Mouse (Mus musculus) brain, embryonic 14.5 days (tissue): ENCODE measurements around the gene Gm17190. TPM values are rescaled to one million over a fixed set of nuclear protein-coding genes. Genes with fewer than 3 reads are reported as not detected.
A peak's percentile ranks its signal among the peaks of the same experiment; 100 is the strongest.
"Not testable (repeated sequence)": the region's sequence is repeated elsewhere in the genome, so short reads cannot be mapped to it uniquely, and the experiment has no call there.

Experiments used
- DNase-seq: peaks from one replicate; pipeline ENCODE4 v3.0.0-alpha.2; 2011; ENCODE audit warnings: low read depth
- CTCF ChIP-seq: fragments of 200-500 bp; IDR thresholded peaks from 2 replicates; pipeline ENCODE4 v1.5.1; 2012; ENCODE audit warnings: inconsistent platforms, mild to moderate bottlenecking, moderate library complexity, borderline replicate concordance; ENCODE audit not compliant: insufficient read depth, insufficient read length; ENCODE audit errors: extremely low read depth
- POLR2A ChIP-seq: fragments of 200-500 bp; IDR thresholded peaks from 2 replicates; pipeline ENCODE4 v1.6.1; 2012; ENCODE audit warnings: mild to moderate bottlenecking, inconsistent platforms, borderline replicate concordance; ENCODE audit not compliant: poor library complexity, insufficient read depth, insufficient read length, severe bottlenecking; ENCODE audit errors: extremely low read depth
- polyA plus RNA-seq: library from polyadenylated mRNA; depleted of rRNA; stranded (reverse); fragments of >200 nt; gene quantifications from 2 replicates; pipeline ENCODE4 v1.2.3, GENCODE M21; 2012; rRNA removed

Gene Gm17190
- not detected in 2 replicates for polyA plus RNA-seq

GRCm38 (mm10) chr13:96081754-96082153, at the start of gene Gm17190:
Gm17190 (plus strand) TSS chr13:96082054.
- not testable (repeated sequence) for DNase-seq

- TF ChIP-seq POLR2A, result no peak
- TF ChIP-seq CTCF, result no peak
These were observed 42.3 kb upstream of the Gm17190 start for GRCm38 (mm10) chr13:96039536-96039935.

GRCm38 (mm10) chr13:96040275-96041042, 41.4 kb upstream of the Gm17190 start:
- DNase-seq, result no peak
- TF ChIP-seq CTCF, result no peak
- no peak for TF ChIP-seq POLR2A

More at GRCm38 (mm10) chr13:96039536-96039935, 42.3 kb upstream of the Gm17190 start:
- no peak for DNase-seq

- no peak for TF ChIP-seq POLR2A
- no peak for TF ChIP-seq CTCF
- peak; percentile 66 for DNase-seq
These were observed 36.5 kb upstream of the Gm17190 start for GRCm38 (mm10) chr13:96045396-96045795.

- TF ChIP-seq POLR2A, result no peak
- no peak for TF ChIP-seq CTCF
These were observed 29.1 kb upstream of the Gm17190 start for GRCm38 (mm10) chr13:96052755-96053154.

GRCm38 (mm10) chr13:96073555-96073954, 8.3 kb upstream of the Gm17190 start:
- TF ChIP-seq CTCF (no peak), POLR2A (no peak)
- DNase-seq, result peak; percentile 59

More at GRCm38 (mm10) chr13:96052755-96053154, 29.1 kb upstream of the Gm17190 start:
- no peak for DNase-seq

GRCm38 (mm10) chr13:96081276-96081675, 578 bp upstream of the Gm17190 start, which contains the start of gene Gm20075:
Gm20075 (minus strand) TSS chr13:96081376.
- DNase-seq, result not testable (repeated sequence)

- DNase-seq, result no peak
- TF ChIP-seq POLR2A, result no peak
- no peak for TF ChIP-seq CTCF
These were observed 3.9 kb downstream of the Gm17190 start for GRCm38 (mm10) chr13:96085581-96086302.

- TF ChIP-seq POLR2A (no peak), CTCF (no peak)
- DNase-seq, result no peak
These were observed 9.1 kb downstream of the Gm17190 start for GRCm38 (mm10) chr13:96090929-96091328.

GRCm38 (mm10) chr13:96106367-96106766, 24.5 kb downstream of the Gm17190 start:
- TF ChIP-seq POLR2A, result no peak
- TF ChIP-seq CTCF, result no peak
- DNase-seq, result no peak

GRCm38 (mm10) chr13:96110767-96111166, 28.9 kb downstream of the Gm17190 start:
- peak; percentile 53 for DNase-seq
- TF ChIP-seq CTCF (no peak), POLR2A (no peak)

- DNase-seq, result no peak
- TF ChIP-seq CTCF, result no peak
- no peak for TF ChIP-seq POLR2A
These were observed 30.9 kb downstream of the Gm17190 start for GRCm38 (mm10) chr13:96112711-96113110.
